Mouse (Mus musculus): ENCODE data around the gene Ndufv3.

GRCm38 (mm10) chr17:31547974-31548373 is 28.1 kb downstream of the Ndufv3 start:
- TF ChIP-seq USF1 (IDR thresholded peaks at IDR 0.05; ENCODE audit: low read depth), result no peak
- no peak for TF ChIP-seq E2F4 (IDR thresholded peaks at IDR 0.05; ENCODE audit: insufficient read depth)
- no peak for TF ChIP-seq POLR2A (IDR thresholded peaks at IDR 0.05; ENCODE audit: insufficient read length, low read depth)
